Mouse (Mus musculus) heart, postnatal 0 days (tissue): ENCODE measurements at regions not wholly inside any gene's neighbourhood (a gene's known extent, or its start where the extent isn't known, plus 50 kb on each side); places are given as distances from the start of the nearest gene placed in this dataset.

Experiments
- ATAC-seq: fragments of 200-750 bp; cut with Nextera tagmentation; 2 replicates; pipeline ENCODE4 v1.8.0; 2017; ENCODE audit warnings: low read depth, moderate number of reproducible peaks, moderate library complexity; ENCODE audit not compliant: insufficient read depth
- DNase-seq: peaks from one replicate; pipeline ENCODE4 v3.0.0-alpha.2; 2016; ENCODE audit warnings: low spot score
- H3K27ac ChIP-seq: fragments of 300-500 bp; sonication (generic); 2 replicates; pipeline ENCODE4 v1.5.1; 2014; ENCODE audit warnings: low read depth, mild to moderate bottlenecking
- H3K27me3 ChIP-seq: fragments of 300-500 bp; sonication (generic); 2 replicates; pipeline ENCODE4 v1.6.1; 2014; ENCODE audit warnings: low read length, mixed read lengths; ENCODE audit not compliant: control insufficient read depth, insufficient read depth
- H3K36me3 ChIP-seq: fragments of 300-500 bp; sonication (generic); replicated peaks from 2 replicates; pipeline ENCODE4 v1.6.1; 2014; ENCODE audit warnings: low read length, mixed read lengths; ENCODE audit not compliant: control insufficient read depth, insufficient read depth
- H3K4me1 ChIP-seq: fragments of 300-500 bp; sonication (generic); 2 replicates; pipeline ENCODE4 v1.6.1; 2014; ENCODE audit warnings: antibody characterized with exemption; ENCODE audit not compliant: control insufficient read depth, insufficient read depth
- H3K4me2 ChIP-seq: fragments of 300-500 bp; sonication (generic); 2 replicates; pipeline ENCODE4 v1.6.1; 2014; ENCODE audit warnings: low read depth, mild to moderate bottlenecking, low read length, moderate library complexity
- H3K4me3 ChIP-seq: fragments of 300-500 bp; sonication (generic); 2 replicates; pipeline ENCODE4 v1.5.1; 2014; ENCODE audit warnings: low read depth, low read length
- H3K9ac ChIP-seq: fragments of 300-500 bp; sonication (generic); replicated peaks from 2 replicates; pipeline ENCODE4 v1.6.1; 2014; ENCODE audit warnings: low read depth, low read length, mixed read lengths
- H3K9me3 ChIP-seq: fragments of 300-500 bp; sonication (generic); replicated peaks from 2 replicates; pipeline ENCODE4 v1.6.1; 2016; ENCODE audit warnings: low read length; ENCODE audit not compliant: control insufficient read depth
- CTCF ChIP-seq: IDR thresholded peaks from 2 replicates; pipeline ENCODE4 v1.5.1; 2016; ENCODE audit warnings: antibody characterized with exemption, control low read depth, low read depth
- EP300 ChIP-seq: IDR thresholded peaks from 2 replicates; pipeline ENCODE4 v1.6.1; 2016; ENCODE audit warnings: antibody characterized with exemption, low read depth
- whole genome bisulfite sequencing: fragments of 180-500 bp; shearing (Covaris S2); extraction: QIAGEN DNeasy Blood & Tissue Kit; methylation state at CpG from one replicate; pipeline ENCODE4 v1.1.7; 2014; 5-methylcytosine and 5-hydroxymethylcytosine counted together

DNA sequence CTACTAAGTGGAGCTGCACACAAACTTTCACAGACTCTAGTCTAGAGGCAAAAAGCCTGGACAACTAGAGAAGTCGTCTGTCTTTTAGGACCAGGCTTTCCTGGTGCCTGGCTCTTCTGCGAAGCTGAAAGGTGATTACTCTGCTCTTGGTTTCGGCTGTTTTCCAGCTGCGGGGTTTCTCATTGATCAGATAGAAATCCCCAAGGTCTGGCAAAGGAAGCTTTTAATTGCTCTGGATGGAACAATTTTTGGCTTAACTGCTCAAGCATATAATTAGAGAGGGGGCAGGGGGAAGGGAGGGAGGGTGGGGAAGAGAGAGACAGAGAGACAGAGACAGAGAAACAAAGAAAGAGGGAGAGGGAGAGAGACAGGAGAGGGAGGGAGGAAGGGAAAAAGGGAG is 82.0 kb upstream of the Mgme1 start:
- DNase-seq (no peak), ATAC-seq (no peak)
- TF ChIP-seq CTCF (no peak), EP300 (no peak)
- Histone ChIP-seq H3K27ac (no peak overlapping the region), H3K4me1 (no peaks in the 10 kb centered on the region), H3K9me3 (no peaks in the 10 kb centered on the region), H3K9ac (no peak overlapping the region), H3K27me3 (no peaks in the 10 kb centered on the region), H3K36me3 (no peaks in the 10 kb centered on the region), H3K4me3 (no peak overlapping the region), H3K4me2 (no peak overlapping the region)
- WGBS: 48% methylated on average over 4 of the region's 4 CpGs

- DNase-seq: no peak
- Histone ChIP-seq H3K4me2 (no peak overlapping the region), H3K27me3 (no peaks in the 10 kb centered on the region)
Observed at GRCm38 (mm10) chr2:144189756-144190155, 80.7 kb upstream of the Mgme1 start.

GRCm38 (mm10) chr2:144191018-144191417 is 79.4 kb upstream of the Mgme1 start:
- TF ChIP-seq CTCF (no peak), EP300 (no peak)
- Histone ChIP-seq H3K27me3 (no peaks in the 10 kb centered on the region), H3K4me2 (no peak overlapping the region), H3K4me1 (no peaks in the 10 kb centered on the region), H3K27ac (no peak overlapping the region), H3K9me3 (no peaks in the 10 kb centered on the region), H3K4me3 (no peak overlapping the region), H3K36me3 (no peaks in the 10 kb centered on the region), H3K9ac (no peak overlapping the region)
- ATAC-seq (no peak), DNase-seq (no peak)
- WGBS: 59% methylated on average over 9 of the region's 9 CpGs

More at GRCm38 (mm10) chr2:144189756-144190155, 80.7 kb upstream of the Mgme1 start:
- TF ChIP-seq CTCF (no peak), EP300 (no peak)
- H3K4me3 ChIP-seq: no peak overlapping the region
- 83% methylated on average over 7 of the region's 7 CpGs for whole genome bisulfite sequencing
- H3K36me3 ChIP-seq: no peaks in the 10 kb centered on the region
- H3K9ac ChIP-seq: no peak overlapping the region
- H3K4me1 ChIP-seq: no peaks in the 10 kb centered on the region
- no peaks in the 10 kb centered on the region for H3K9me3 ChIP-seq
- no peak overlapping the region for H3K27ac ChIP-seq
- ATAC-seq: no peak

DNA sequence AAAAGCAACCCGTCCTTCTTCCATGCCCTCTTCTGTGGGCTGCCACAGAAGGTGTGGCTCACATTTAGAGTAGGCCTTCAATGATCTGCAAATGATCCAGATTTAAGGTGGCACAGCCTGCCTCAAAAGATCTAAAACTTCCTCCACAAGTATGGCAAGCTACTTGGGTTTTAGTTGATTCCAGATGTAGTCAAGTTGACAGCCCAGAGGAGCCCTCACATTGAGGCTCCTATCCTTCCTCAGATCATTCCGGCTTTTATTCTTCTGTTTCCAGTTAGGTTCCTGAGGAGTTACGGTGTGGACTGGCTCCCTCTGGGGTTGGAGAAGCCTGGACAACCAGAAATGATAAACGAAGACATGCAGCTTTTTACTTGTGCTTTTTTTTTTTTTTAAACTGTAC is 78.8 kb upstream of the Mgme1 start:
- Histone ChIP-seq H3K27me3 (no peaks in the 10 kb centered on the region), H3K27ac (no peak overlapping the region), H3K9ac (no peak overlapping the region), H3K9me3 (no peaks in the 10 kb centered on the region), H3K4me1 (no peaks in the 10 kb centered on the region), H3K4me3 (no peak overlapping the region), H3K36me3 (no peaks in the 10 kb centered on the region), H3K4me2 (no peak overlapping the region)
- ATAC-seq (no peak), DNase-seq (no peak)
- 82% methylated on average over 4 of the region's 4 CpGs for WGBS
- TF ChIP-seq EP300: no peak
- TF ChIP-seq CTCF: no peak

DNA sequence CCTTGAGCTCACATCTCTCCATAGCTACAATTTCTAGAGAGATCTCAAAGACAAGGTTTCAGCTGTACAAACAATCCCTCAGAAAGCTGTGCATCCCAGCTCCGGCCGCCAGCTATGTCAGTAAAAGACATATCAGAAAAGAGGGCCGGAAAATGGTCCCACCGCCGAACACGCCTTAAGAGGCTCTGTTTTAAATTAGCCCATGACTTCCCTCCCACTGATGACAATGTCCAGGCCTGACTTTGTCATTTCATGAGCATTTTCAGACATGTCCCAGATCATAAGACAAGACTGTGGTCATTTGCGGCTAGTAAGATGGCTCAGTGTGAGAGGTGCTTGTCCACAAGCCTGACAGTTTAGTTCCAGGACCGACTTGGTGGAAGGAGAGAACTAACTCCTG is 78.0 kb upstream of the Mgme1 start:
- no peak overlapping the region for H3K9ac ChIP-seq
- H3K4me1 ChIP-seq: no peaks in the 10 kb centered on the region
- H3K4me2 ChIP-seq: no peak overlapping the region
- no peaks in the 10 kb centered on the region for H3K9me3 ChIP-seq
- ATAC-seq (no peak), DNase-seq (no peak)
- H3K36me3 ChIP-seq: no peaks in the 10 kb centered on the region
- 70% methylated on average over 8 of the region's 8 CpGs for WGBS
- H3K27ac ChIP-seq: no peak overlapping the region
- no peak overlapping the region for H3K4me3 ChIP-seq
- TF ChIP-seq CTCF (no peak), EP300 (no peak)
- H3K27me3 ChIP-seq: no peaks in the 10 kb centered on the region

- Histone ChIP-seq H3K4me1 (peaks cover 4% of the 10 kb centered on the region; the same call in 1 of the 2 replicates), H3K9me3 (no peaks in the 10 kb centered on the region), H3K27me3 (no peaks in the 10 kb centered on the region), H3K27ac (no peak overlapping the region), H3K36me3 (no peaks in the 10 kb centered on the region), H3K4me2 (no peak overlapping the region), H3K4me3 (no peak overlapping the region), H3K9ac (no peak overlapping the region)
- TF ChIP-seq CTCF: no peak
- TF ChIP-seq EP300: no peak
- ATAC-seq (no peak), DNase-seq (no peak)
- WGBS: 50% methylated on average over 14 of the region's 14 CpGs
Observed at GRCm38 (mm10) chr2:144195851-144196250, 74.6 kb upstream of the Mgme1 start.
